Mouse (Mus musculus) thymus, postnatal 10 days (tissue): ENCODE results near the gene Tbl1x.
"Not testable (repeated sequence)": the region's sequence is repeated elsewhere in the genome, so short reads cannot be mapped to it uniquely, and the experiment has no call there.

Source experiments
- DNase-seq, 2 experiments: peaks; one replicate each; pipeline ENCODE4 v3.0.0; 2021; ENCODE audit warnings: low spot score in 2 of 2

The Tbl1x gene

DNA sequence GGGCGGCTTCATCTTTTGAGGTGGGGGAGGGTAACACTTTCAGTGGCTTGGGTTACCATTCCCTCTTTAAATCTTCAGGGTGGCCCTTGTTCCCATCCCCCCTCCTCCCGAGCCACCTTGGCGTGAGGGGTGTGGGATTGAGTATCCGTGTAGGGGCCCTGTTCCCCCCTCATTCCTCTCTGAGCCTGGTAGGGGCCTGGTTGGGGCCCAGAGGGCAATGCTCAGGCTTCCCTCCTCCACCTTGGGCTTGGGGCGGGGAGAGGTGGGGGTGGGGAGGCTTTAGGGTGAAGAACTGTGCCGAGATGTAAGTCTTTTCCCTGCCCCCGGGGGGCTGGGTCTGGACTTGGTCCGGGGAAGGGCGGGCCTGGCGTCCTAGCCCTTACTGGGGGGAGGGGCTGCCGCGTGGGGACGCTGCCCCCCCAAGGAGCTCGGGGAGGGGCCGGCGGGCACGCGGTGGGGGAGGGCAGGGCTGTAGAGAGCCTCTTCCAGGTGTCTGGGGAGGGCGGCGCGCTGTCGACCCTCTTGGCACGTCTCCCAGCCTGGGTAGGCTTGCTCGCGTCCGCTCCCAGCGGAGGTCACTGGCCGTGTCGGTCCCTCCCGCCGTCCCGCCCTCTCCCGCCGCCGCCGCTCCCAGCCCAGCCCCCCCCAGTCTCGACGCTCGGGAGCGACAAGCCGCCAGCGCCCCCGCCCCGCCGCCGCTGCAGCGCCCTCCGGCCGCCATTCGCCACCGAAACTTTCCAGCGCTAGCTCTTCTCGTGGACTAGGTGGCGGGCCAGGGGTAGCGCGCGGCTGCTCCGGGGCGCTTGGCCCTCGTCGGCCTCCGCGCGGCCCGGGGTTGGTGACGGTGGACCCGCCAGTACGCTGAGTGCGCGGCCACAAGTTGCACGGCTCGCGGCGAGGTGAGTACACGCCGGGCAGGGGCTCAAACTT, at the start of gene Tbl1x:
Gene Tbl1x, plus strand, starts transcription at position 643 of the 930 bp plus-strand sequence.
- DNase-seq = peak; percentile 50 to 62

DNA sequence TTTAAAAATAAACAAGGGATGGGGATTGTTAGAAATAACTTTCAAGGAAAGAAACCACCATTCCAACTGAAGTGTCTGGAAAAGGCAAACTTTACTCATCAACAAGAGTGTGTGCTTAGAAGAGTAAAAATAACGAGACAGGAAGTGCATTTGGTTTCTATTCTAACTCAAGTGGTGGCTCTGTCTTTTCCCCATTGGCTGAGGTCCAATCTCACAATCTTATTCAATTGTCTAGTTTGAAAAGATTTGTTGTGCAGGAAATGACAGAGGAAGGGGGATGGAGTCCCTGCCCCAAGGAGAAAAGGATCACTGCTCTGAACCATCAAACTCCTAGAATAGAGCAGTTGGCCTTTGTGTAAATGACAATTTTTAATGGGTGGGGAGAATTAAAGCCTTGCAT, 41.6 kb upstream of the Tbl1x start:
- no peak for DNase-seq

DNA sequence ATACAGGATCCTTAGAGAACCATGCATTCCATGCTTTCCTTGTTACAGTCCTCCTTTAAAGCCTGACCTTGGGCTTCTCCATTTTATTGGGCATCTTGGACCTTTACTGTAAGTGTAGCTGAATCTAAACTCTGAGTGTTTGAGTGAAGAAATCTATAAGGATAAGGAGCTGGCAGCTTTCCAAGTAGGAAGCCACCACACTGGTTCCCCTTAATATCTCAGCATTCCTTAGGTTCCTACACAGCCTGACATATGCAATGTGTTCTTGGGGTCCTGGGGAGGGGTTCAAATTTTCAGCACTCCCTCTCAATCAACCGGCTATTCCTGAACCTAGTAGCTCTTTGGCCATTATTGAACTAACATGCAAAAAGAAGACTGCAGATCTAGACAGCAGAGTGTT, 38.0 kb upstream of the Tbl1x start:
- DNase-seq = no peak

DNA sequence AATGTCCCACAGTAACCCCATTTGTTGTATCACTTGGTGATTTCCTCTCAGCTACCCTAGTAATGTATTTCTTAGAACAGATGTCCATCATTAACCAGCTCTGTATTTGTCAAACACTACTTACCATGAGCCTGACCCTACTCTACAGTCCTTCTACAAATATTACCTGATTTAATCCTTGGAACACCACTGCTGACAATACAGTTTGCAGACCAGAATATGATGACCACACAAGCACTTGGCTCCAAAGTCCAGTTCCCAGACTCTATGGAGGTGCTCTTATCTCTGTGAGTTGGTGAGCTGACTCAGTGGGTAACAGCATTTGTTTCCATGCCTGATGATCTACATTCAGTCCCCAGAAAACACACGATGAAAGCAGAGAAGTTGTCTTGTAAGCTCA, 37.3 kb upstream of the Tbl1x start:
- no peak for DNase-seq

DNA sequence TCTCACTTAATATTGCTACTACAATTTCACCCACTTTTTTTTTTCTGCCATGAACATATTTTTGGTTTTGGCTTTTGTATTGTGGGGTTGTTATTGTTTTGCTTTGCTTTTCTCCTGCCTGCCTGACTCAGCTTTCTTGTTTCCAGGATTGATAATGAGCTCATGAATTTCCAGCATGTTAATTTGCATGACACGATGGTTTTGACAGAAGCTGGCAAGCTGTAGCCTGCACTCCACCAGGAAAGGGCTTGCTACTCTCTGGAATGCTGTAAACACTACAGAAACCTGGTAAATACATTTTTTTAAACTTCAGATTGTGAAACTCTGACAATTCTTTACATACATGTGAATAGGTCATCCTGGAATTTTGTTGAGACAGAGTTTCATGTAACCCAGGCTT, 36.3 kb upstream of the Tbl1x start:
- DNase-seq = no peak

DNA sequence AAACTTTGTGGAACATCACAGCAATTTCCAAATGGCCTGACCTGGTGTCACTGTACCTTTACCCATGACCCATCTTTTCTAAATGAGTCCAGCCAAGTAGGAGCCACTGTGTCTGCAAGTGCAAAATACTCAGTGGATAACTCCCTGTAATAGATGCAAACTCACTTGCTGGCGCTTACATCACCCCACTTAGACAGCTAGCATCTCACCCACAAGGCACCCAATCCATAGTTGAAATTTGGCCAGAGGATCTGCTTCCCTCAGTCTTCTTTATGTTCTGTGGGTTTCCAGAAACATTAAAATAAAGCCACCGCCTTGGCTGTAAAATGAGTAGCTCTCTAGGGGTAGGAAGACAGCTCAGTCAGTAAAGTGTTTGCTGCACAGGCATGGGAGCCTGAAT, 33.3 kb upstream of the Tbl1x start:
- no peak for DNase-seq

DNA sequence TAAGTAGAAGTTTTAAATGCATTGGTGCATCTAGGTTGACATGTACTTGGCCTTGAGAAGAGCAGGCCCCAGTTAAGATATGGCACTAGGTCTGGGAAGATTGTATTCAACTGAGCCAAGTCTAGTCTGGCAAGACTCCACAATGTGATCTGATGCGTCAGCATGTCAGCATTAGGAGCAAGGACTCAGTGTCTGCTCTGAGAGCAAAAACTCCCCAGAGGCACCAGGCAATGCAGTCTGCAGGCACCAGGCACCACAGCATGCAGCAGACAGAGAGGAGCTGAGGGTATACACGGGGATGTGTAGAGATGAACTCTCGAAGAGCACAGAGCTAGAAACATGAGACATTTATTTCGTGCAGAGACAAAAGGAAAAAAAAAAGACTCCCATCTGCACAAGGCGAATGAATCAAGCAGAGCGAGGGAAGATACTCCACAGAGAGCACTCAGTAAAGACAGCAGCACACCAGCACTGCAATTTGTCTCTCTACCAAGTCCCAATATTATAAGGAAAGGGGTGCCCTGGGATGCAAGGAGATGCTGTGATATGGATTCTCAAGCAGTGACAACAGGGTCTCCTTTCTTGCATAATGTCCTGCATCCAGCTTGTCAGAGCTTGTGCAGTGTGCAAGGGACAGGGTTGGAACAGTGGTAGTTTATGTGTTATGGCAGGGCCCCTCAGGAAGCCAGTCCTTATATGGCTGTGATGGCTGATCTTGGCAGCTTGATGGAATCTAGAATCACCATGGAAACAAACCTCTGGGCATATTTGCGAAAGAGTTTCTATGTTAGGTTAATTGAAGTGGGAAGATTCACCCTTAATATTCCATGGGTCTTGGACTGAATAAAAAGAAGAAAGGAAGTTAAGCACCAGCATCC, 22.7 kb upstream of the Tbl1x start:
- DNase-seq = no peak

DNA sequence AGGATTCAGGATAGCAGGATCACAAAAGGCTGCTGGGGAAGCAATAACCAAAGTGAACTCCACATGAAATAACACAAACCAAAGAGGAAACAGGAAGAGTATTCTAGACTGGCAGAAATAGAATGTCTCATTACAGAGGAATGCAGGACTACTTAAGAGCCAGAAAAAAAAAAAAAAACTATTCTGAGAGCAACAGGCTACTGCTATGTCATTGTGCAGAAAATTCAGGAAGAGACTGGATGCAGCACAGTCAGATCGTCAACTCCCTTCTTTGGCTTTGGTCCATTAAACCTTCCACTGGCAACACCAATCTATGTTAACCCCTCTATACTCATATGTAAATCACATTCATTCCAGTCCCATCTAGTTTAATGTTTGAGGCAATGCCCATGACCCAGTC, 20.7 kb upstream of the Tbl1x start:
- no peak for DNase-seq

DNA sequence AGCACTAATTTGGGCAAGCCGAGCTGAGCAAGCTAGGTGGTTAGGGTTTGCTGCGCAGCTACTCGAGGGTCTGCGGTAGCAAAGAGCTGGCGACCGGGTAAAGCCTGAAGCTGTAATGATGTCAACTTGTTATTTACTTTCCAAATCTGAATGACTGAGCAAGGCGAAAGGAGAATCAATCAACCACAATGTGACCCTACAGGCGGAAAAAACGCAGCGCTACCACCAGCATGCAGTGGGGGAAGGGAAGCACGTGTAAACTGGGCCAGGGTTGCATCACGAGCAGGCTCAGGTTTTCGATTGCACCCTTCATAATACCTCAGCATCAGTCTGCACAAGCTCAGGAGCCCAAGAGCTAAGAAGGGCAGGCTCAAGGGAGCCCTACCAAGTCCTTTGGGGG, 1.7 kb upstream of the Tbl1x start:
- DNase-seq = peak; percentile 75 to 78

DNA sequence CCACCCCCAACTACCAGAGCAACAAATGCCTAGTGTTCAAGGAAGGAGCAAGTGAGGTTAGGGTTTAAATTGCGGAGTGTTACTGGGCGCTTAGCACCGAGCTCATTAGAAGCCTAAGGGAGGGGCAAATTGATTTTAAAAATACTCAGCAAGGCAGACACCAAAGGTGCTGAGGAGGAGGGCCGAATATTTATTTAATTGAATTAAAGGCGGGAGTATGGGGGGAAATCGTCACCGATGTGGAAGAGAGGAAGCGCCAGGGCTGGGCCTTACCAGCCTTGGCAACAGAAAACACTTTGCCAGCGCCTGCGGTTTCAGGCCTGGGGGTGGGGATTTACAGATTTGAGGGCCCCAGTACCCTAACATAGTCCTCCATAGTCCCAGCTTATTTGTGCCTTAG, 1.0 kb upstream of the Tbl1x start:
- peak; percentile 9 to 23 for DNase-seq

DNA sequence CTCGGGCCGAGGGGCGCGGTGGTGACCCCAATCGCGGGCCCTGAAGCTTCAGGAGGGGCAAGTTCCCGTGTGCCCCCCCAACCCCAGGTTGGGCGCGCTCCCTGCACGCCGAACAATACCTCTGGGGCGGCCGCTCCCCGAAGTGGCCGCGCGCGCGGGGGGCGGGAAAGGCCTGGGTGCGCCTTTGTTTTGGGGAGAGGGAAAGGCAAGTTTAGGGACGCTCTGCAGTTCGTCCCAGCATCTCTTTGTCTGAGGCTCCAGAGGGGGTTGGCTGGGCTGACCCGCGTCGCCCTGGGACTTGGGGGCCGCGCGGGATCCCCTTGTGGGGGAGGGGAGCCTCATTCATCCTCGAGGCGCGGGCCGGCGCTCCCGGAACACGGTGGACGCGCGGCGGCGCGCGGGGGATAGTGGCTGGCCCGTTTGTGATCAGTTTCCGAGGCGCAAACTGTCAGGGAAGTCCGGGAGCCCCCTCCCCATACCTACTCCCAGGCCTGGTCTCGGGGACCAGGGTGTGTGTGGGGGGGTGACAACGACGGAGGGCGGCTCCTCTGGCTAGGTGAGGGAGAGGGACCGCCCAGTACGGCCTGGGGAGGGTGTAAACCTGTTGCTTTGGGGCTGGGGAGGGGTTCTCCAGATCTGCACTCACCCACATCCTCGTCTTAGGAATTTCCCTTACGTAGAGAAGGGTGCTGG, 634 bp downstream of the Tbl1x start:
- DNase-seq = peak; percentile 34 to 35

DNA sequence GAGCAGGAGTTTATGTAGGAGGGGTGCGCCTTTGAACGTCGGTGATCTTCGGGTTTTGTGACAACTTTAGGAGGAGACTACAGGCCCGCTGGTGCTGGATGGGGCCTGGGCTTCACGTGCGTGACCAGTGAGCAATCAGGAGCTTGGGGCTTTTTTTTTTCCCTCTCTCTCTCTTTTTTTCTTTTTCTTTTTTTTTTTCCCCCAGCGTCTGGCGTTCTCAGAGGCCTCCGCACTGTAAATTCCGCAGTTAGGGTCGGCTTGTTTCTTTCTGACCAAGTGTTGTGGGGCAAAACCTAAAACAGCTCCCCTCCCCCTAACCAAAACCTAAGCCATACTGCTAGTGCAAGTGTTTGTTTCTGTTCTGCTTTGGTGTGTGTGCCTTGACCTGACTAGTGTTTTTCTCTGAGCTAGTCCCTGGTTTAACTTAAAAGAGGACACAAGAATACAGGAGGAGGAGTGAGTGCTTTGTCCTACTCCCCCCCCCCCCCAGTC, 1.2 kb downstream of the Tbl1x start:
- DNase-seq = no peak

DNA sequence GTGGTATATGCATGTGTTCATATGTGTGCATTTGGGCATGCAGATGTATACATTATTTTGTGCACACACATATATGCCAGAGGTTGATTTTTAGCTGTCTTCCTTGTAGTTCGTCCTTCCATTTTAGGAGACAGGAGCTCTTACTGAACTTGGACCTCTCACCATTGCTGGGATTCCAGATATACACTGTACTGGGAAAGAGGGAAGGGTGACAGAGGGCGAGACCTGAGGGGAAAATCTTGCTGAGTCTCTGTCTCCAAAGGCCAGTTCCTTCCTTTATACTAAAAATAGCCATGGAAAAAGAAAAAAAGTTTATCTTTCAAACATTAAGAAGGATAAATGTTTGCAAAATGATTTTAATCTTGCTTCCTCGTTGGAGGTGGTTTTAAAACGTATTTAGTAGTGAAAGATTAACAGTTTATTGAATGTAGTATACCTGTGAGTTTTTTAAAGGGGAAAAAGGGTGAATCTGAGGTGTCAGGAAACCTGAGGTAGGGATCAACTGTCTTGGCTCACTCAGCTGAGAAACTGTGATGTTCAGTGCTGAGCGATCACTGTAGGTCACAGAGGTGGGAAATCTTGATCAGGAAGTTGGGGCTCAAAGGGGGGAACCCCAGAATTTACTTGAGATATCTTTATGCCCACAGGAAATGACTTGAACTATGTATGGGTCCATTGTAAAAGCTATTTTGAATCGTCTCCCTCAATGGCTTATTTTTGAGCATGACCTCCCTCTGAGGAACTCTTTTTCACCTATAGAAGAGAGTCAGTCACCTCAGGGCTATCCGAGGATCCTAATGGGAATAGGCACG, 6.7 kb downstream of the Tbl1x start:
- no peak for DNase-seq

DNA sequence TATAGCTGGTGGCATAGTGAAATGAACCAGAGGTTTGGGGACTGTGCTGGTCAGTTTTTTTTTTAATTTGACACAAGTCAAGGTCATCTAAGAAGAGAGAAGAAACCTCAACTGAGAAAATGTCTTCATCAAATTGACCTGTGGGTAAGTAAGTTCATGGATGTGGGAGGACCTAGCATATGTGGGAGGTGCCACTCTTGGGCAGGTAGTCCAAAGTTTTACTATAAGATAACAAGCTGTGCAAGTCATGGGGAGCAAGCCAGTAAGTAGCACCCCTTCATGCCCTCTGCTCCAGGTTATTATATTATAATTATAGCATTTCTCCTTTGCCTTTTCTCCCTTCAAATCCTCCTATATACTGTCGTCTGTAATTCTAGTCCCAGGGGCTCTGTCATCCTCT, 8.1 kb downstream of the Tbl1x start:
- DNase-seq = no peak

DNA sequence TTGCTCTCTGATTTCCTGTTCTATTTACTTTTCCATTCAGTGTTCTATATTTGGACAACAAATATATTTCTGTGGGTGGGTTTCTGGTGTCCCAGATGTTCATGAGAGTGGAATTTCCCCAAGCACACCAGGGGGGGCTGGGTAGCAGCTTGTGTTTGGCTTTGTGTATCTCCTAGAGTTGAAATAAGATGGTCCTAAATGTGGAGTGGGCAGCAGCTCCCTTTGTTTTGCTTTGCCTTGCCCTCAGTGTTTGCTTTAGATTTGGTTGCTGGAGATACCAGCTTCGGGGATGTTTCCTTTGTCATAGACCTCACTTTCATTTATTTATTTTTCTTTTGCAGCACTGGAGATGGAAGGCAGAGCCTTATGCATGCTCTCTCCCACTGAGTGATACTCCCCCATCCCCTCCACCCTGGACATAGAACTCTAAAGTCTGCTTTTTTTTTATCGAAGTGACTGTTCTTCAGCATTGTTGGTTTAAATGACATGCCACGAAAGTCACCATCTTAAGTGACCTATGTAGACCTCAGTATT, 12.1 kb downstream of the Tbl1x start:
- no peak for DNase-seq

DNA sequence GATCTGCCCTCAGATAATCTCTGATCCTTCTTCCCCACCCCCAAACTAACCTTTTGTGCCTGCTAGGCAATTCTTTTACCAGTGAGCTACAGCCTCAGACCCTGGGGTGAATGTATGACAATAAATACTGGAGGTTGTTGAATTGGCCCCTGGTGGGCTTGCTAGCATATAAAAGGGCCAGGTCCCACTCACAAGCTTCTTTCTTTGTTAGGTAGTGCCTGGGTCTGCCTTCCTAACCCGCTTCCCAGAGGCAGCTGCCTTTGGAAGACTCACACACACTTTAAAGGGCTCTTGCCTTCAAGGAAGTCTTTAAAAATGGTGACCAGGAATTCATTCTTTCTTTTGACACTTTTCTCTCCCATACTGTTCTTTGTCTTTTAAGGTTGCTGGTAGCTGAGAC, 14.4 kb downstream of the Tbl1x start:
- DNase-seq = no peak

DNA sequence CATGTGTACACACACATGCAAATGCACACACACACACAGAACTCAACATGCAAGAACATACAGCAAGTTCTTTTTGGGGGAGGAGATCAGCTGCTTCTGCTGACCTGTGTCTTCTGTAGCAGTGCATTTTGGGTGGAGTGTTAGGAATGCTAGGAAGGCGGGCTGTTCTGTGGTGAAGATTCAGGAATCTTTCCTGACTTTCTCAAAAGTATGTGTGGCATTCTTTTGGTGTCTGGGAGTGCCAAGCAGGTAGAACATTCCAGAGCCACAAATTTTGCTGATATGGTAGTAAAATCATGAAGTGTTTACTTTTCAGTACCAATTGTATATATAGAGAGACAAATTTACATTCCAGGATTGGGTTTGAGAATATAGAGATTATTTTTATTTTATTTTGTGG, 17.6 kb downstream of the Tbl1x start:
- DNase-seq = no peak

DNA sequence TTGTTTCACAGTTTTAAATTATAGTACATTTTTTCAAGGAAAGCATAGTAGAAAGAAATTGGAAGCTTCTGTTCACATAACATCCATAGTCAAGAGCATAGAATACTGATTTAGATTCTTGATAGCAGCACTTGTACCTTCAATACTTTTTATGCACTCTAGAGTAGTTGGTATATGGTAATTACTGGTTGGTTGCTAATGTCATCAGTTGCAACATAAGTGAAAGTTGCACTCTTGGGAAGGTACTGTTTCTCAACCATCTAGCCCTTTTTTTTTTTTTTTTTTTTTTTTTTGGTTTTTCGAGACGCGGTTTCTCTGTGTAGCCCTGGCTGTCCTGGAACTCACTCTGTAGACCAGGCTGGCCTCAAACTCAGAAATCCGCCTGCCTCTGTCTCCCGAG, 20.2 kb downstream of the Tbl1x start:
- no peak for DNase-seq

DNA sequence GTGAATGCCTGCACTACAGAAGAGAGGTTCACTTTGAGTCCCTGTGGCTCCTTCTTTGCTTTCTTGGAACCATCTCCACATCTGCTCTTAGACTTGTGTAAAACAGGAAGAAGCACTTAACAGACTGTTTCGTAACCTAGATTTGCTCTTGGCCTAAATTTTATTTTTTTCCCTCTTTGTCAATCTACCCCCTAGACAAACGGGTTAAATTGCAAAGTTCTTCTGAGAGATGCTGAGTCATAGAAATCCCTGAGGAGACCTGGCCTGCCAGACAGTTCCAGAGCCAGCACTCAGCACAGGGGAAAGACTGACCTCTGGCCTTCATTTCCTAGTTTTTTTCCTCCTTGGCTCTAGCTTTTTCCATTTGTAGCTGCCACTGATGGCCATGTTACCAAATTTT, 23.1 kb downstream of the Tbl1x start:
- DNase-seq = no peak

DNA sequence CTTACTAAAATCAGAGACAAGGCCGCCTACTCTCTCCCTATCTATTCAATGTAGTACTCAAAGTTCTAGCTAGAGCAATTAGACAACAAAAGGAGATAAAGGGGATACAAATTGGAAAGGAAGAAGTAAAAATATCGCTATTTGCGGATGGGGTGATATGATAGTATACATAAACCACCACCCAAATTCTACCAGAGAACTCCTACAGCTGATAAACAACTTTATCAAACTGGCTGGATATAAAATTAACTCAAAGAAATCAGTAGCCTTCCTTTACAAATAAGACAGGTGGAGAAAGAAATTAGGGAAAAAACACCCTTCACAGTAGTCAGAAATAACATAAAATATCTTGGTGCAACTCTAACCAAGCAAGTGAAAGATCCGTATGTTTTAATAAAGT, 29.0 kb downstream of the Tbl1x start:
- not testable (repeated sequence) for DNase-seq

DNA sequence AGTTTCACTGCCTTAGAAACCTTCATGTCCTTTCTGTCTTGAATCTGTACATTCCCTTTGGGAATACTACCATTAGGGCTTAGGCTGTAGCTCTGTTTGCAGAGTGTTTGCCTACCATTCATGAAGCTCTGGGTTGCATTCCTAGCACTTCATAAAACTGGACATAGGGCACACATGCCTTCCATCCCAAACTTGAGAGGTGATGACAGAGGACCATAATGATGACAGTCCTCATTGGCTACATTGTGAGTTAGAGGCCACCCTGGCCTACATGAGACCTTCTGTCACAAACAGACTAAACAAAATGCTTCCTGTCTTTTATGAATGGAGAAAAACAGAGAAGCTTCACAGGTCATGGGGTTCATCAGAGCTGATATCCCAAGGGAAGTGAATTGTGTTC, 33.2 kb downstream of the Tbl1x start:
- DNase-seq = no peak
